Mouse (Mus musculus): Measurements from ENCODE around the gene Gm21190. TPM values are rescaled to one million over a fixed set of nuclear protein-coding genes. Genes with fewer than 3 reads are reported as not detected.

The Gm21190 gene
- not detected in 4 replicates for total RNA-seq (2023; ENCODE audit: inconsistent age)

GRCm38 (mm10) chr5:15529122-15529521, at the start of gene Gm21190:
TSS of gene Gm21190 (minus strand) at chr5:15529222.

GRCm38 (mm10) chr5:15577033-15577432, 48.0 kb upstream of the Gm21190 start, which contains the start of gene Gm21083:
TSS of gene Gm21083 (plus strand) at chr5:15577333.

GRCm38 (mm10) chr5:15476423-15476822, 52.6 kb downstream of the Gm21190 start, which contains the start of gene Gm21149:
TSS of gene Gm21149 (minus strand) at chr5:15476523.

Other genes with a start within 250 kb of the Gm21190 start
- gene Gm21149, start 52.7 kb downstream of the Gm21190 start, total RNA-seq (2023; ENCODE audit: inconsistent age): not detected in 4 replicates
- not detected in 4 replicates for gene Gm21083, start 48.1 kb upstream of the Gm21190 start, total RNA-seq (2023; ENCODE audit: inconsistent age)
- gene Speer4d, start 89.8 kb upstream of the Gm21190 start, total RNA-seq (2023; ENCODE audit: inconsistent age): not detected in 4 replicates
- not detected in 4 replicates for gene 4930572O03Rik, start 127.8 kb upstream of the Gm21190 start, total RNA-seq (2023; ENCODE audit: inconsistent age)
- gene Speer4c, start 185.0 kb upstream of the Gm21190 start, total RNA-seq (2023; ENCODE audit: inconsistent age): not detected in 4 replicates